Mouse (Mus musculus) neural tube, embryonic 10.5 days (tissue): ENCODE measurements around the gene Swi5.

ENCODE experiments used
- DNase-seq: peaks from one replicate; pipeline ENCODE4 v3.0.0-alpha.2; 2017; ENCODE audit warnings: low spot score; ENCODE audit errors: extremely low spot score

The Swi5 gene

GRCm38 (mm10) chr2:32275823-32276222 is 12.1 kb downstream of the Swi5 start:
- DNase-seq = no peak

DNA sequence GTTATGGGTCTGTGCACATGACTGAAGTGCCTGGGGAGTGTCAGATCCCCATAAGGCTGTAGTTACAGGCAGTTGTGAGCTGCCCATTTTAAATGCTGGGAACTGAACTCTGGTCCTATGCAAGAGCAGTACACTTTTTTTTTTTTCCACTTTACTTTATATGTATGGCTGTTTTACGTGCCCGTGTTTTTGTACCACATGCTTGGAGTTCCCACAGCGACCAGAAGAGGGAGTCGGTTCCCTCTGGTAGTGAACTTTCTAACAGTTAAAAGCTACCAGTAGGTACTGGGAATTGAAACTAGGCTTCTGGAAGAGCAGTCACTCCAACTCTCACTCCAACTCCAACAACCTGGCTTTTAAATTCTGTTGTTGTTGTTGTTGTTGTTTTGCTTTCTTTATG is 27.2 kb downstream of the Swi5 start:
- DNase-seq = peak; percentile 22

DNA sequence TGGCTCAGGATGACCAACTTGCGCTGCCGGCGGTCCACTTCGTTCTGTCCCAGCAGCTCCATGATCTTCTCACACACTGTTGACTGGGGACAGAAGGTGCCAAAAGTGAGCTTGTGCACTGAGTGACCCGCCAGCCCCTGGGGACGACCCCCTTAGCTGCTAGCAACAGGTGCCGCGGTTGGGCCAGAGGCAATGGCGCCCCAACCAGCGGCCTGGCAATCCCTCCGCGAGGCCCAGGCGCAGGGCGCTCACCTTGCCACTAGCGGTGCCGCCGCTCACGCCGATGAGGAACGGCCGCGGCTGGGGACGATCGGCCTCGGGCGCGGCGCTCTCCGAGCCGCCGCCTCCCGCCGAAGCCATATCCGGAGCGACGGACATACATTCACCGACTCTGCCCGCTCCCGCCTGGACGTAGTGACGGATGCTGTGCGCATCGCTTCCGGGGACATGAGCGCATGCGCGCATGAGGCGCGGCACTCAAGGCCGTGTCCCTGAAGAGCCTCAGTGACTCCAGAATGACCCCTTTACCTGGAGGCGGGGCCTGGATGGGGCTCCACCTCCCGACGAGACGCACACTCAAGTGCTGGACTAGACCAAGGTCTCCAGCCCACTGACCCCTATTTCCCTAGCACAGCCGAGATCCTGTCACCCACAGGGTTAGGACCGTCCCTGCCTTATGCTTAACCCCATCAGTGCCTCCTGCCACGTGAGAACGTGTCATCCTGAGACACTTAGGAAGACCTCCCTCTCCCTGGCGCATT is 28.0 kb downstream of the Swi5 start, which contains the start of gene Uck1:
Gene Uck1, minus strand, starts transcription at position 503 of the 761 bp plus-strand sequence.
- DNase-seq = peak; percentile 87

DNA sequence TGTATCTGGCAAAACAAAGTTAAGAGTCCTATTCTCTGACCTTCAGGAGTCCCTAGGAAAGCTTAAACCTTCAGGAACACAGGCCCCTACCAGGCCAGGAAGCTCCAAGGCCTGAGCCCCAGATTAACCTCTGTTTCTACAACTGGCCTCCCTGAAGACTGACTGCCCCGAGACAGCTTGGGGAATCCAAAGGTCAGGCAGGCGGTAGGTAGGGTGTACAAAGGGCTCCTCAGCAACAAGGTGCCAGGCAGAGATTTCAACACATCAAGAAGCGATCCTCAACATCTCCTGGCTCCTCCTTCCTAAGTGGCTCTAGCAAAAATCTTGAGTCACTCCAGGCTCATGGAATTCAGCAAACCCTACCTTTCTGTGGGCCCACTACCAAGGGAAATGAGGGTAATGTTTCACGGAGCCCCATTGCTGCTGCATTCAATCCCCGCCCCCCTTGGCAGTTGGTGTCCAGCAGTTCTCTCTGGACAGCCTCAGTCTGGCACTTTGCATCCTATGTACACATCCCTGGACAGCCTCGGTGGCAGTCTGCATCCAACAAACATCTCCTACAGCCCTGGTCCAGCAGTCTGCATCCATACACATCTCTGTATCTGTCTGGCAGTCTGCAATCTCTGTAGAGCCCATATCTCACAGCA is 28.9 kb downstream of the Swi5 start:
- peak; percentile 20 for DNase-seq

DNA sequence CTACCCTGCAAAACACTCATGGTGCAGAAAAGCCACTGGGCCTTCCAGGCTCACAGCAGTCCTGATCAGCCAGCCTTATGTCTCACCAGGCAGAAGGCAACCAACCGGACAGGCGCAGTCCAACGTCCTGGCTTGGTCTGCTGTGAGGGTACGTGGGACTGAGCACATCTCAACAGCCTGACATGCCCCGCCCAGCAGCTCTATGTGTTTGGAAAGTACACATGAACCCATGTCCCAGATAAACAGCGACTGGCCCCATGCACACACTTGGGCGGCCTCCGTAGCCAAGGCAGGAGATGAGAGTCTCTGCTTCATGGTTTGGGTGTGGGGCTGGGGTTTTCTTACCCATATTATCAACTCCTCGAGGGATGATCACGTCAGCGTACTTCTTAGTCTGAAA is 31.6 kb downstream of the Swi5 start:
- no peak for DNase-seq

DNA sequence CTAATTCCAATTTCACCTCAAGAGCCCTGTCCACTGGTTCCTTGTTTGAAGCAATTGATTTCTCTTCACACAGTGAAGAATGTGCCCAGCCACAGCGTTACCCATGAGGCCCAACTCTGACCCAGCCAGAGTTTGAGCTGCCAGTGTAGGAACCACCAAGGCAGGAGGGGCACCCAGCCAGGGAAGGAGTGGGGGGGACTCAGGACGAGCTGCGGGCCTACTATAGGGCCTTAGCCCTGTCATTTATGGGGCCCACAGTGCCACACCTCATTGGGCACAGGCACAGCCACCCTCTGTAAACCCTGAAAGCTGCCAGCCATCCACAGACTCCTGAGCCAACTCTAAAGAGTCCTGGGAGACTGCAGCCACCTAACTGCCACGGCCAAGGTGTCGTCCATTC is 33.3 kb downstream of the Swi5 start:
- DNase-seq = no peak

- DNase-seq = no peak
These were observed 34.5 kb downstream of the Swi5 start for GRCm38 (mm10) chr2:32253352-32253751.

DNA sequence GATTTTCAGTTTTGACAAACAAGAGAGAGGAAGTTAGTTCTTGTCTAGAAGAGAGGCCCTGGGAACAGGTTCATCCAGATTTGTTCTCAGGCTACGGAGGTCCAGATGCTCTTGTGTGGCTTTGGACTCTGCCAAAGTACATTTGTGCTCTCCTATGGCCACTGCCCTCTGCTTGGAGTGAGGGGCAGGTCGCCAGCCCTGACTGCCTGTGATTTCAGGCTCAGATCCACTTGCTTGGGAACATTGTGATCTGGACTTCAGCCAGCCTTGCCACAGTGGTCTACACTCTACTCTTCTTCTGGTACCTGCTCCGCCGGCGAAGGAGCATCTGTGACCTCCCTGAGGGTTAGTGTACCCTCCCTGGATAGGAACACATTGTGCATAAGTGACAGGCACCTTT is 35.2 kb downstream of the Swi5 start:
- no peak for DNase-seq

DNA sequence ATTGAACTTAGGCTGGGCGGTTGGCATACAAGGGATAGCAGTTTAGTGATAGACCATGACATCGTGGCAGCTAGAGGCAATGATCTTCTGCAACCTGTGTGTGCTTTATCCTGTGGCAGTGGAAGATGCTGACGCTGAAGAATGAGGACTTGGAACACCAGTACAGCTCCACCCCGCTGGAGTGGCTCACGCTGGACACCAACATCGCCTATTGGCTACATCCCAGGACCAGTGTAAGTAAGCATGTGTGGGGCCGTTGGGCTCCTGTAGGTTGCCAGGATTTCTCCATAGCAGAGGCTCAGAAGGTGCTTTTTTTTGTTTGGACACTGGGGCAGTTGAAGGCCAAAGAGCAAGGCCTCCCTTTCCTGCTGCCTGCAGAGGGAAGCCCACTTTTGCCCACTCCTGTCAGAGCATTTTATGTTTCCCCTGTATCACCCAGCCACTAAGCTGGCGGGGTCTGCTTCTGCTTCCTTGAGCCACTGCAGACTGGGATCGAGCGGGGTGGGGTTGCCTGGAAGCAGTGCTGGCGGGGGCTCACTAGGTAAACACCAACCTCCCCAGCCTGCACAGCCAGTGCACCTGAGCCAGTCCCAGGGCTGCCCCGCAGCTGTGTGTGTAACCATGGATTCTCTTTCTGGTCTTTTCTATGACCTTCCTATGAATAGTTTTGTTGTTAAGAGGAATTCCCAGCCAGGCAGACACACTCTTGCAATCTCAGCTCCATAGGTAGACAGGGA is 35.9 kb downstream of the Swi5 start:
- DNase-seq = no peak

DNA sequence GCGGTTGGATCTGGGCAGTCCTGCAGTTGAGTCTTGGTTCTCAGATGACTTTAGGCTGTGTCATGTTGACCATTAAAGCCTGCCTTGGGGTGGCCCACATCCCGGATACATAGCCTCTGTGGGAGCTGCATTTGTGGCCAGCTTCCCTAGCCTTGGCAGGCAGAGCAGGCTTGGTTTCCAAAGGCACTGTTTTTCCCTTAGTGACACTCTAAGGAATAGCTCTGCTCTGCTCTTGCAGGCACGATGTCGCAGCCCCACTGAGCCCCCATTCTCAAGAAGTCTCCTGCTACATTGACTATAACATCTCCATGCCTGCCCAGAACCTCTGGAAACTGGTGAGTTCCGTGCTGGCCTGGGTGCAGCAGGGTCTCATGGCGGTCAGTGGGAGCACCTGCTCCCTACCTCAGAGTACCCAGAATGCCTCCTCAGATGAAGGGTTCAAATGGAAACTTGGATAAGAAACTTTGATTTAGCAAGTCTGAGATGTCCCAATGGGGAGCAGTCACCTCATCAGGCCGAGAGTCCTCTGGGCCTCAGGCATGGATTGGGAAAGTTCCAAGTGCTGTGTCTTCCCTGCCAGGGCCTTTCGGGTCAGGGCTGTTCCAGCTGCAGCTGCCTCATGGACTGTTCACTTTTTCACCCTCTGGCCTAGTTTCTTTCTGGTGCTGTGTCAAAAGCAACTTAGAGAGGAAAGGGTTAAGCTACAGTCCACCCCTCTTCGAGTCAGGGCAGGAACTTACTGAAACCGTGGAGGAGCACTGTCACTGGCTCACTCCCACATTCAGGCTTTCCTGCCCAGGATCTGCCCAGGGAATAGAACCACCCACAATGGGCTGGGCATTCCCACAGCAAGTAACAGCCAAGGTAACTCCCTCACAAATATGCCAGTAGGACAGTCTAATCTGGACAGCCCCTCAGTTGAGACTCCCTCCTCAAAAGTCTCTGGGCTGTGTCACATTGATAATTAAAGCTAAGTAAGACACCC is 39.2 kb downstream of the Swi5 start:
- DNase-seq = no peak

- no peak for DNase-seq
These were observed 41.1 kb downstream of the Swi5 start for GRCm38 (mm10) chr2:32246741-32247140.

DNA sequence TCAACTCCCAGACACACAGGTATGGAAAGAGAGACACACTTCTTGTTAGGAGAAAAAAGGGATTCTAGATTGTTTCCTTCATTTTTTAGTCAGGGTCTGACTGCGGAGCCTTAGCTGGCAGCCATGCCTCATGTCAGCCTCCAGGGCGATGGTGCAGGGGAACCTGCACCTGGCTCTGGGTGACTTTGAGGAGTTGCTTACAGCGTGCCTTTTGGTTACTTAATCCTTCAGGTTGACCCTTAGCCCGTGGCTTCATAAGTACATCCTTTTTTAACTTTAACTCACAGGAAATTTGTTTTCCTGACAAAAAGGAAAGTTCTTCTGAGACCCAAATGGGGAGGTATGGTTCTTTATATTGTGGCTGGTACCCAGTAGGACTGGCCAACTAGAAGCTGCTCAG is 44.9 kb downstream of the Swi5 start:
- DNase-seq = no peak

GRCm38 (mm10) chr2:32240591-32240990 is 47.3 kb downstream of the Swi5 start:
- DNase-seq = no peak

DNA sequence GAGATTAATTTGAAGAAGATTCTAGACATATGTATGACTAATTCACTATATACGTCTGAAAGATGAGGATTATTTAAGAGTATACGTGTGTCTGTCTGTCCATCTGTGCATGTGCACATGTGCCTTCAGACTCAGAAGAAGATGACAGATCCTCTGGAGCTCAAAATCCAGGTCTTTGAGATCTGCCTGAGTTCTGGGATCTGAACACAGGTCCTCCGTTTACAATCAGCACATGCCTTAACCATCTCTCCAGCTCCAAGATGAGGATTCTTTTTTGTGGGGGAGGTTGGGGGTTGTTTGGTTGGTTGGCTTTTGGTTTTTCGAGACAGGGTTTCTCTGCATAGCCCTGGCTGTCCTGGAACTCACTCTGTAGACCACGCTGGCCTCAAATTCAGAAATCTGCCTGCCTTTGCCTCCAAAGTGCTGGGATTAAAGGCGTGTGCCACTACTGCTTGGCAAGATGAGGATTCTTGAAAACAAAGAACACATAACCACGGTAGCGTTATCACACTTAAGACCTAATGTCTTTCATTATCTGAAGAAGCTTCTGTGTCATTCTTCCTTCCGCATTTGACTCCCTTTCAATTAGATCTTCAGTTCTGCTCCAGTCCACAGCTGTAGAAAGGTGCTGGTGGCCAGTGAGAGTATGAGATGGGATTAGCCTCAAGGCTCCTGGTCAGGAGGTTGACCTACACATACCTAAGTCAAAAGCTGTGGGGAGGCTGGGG is 49.0 kb downstream of the Swi5 start:
- no peak for DNase-seq

GRCm38 (mm10) chr2:32237571-32237970 is 50.3 kb downstream of the Swi5 start:
- no peak for DNase-seq

DNA sequence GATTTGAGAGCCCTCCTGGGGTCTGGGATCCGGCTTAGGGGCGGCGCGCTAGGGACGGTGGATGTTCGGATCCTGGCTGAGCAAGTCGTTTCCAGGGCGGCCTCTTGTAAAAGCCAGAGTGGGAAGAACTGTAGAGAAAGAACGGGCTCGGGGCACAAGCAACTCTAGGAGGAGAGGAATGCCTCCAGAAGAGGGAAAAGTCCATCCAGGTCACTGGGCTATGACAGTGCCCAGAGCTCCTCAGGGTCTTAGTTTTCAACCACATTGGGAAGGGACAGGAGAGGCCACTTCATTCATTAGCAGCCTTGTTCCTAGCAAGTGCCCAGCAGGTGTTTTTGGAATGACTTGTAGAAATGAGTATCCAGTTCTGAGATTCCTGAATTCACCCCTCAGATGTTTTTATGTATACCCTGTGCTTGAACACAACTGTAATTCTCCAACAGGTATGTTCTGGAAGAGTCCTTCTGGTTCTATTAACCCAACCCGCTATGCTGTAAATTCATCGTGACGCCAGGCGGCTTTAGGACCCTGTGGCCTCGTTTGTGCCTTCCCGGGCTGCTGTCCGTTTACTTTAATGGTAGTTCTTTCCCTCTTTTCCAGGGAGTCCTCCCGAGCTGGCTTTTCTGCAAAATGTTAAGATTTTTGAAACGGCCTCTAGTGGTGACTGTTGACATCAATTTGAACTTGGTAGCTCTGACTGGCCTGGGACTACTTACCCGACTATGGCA is 51.0 kb downstream of the Swi5 start:
- peak; percentile 63 for DNase-seq

GRCm38 (mm10) chr2:32235886-32236759 is 51.8 kb downstream of the Swi5 start, which contains the start of gene Pomt1:
Pomt1 (plus strand) TSS chr2:32236590.
- DNase-seq = peak; percentile 92

DNA sequence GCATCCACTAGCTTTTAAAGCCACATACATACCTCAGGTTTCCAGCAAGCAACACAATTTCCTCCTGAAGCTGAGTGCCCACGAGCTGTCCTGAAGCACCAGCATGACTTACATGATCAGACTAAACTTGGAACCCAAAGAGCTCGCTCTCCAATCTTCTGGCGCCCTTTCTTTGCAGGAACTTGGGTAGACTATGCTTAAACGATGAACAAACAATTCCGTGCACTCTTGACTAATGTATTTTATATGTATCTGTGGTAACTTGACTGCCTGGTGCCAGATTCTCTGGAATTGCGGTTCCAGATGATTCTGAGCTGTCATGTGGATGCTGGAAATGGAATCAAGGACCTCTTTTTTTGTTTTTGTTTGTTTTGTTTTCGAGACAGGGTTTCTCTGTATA is 52.4 kb downstream of the Swi5 start:
- DNase-seq = no peak
